Mouse (Mus musculus): ENCODE results near the gene Pdha1. TPM values are rescaled to one million over a fixed set of nuclear protein-coding genes. Genes with fewer than 3 reads are reported as not detected.

The Pdha1 gene
- polyA plus RNA-seq, 2 experiments = 79.5 to 120 TPM

- ATAC-seq (ENCODE audit: low FRiP score, low read depth) = no peak
- H3K4me3 ChIP-seq (replicated peaks; ENCODE audit: low read length) = no peak overlapping the region
- H3K36me3 ChIP-seq (ENCODE audit: control insufficient read depth, insufficient read depth, low read length) = no peaks in the 10 kb centered on the region; the same call in 1 of the 2 replicates
- 88% methylated on average over 1 of the region's 1 CpGs for WGBS
- no peaks in the 10 kb centered on the region for H3K9me3 ChIP-seq (ENCODE audit: control insufficient read depth, low read length)
- H3K27me3 ChIP-seq (ENCODE audit: control insufficient read depth, insufficient read depth, low read length) = no peaks in the 10 kb centered on the region; the same call in none of the 2 replicates
- no peak overlapping the region for H3K27ac ChIP-seq (replicated peaks; ENCODE audit: low read depth, low read length)
- no peak for TF ChIP-seq POLR2A (IDR thresholded peaks at IDR 0.05; ENCODE audit: borderline replicate concordance, extremely low read depth, insufficient read depth, insufficient read length)
- H3K9ac ChIP-seq (ENCODE audit: low read depth, low read length, severe bottlenecking) = no peak overlapping the region
- DNase-seq (ENCODE audit: low spot score) = no peak
- no peaks in the 10 kb centered on the region for H3K4me1 ChIP-seq (ENCODE audit: control insufficient read depth, insufficient read depth, low read length)
- H3K4me2 ChIP-seq (replicated peaks; ENCODE audit: low read depth, low read length, severe bottlenecking) = no peak overlapping the region
These were observed 24.4 kb downstream of the Pdha1 start for GRCm38 (mm10) chrX:160113777-160114176.

- no peak for ATAC-seq (ENCODE audit: low FRiP score, low read depth)
These were observed 30.4 kb downstream of the Pdha1 start for GRCm38 (mm10) chrX:160107817-160108216.

GRCm38 (mm10) chrX:160091973-160092372 is 46.2 kb downstream of the Pdha1 start:
- DNase-seq (ENCODE audit: low spot score) (no peak), ATAC-seq (ENCODE audit: low FRiP score, low read depth) (no peak)
- no peaks in the 10 kb centered on the region for H3K9me3 ChIP-seq (ENCODE audit: control insufficient read depth, low read length)
- H3K27me3 ChIP-seq (ENCODE audit: control insufficient read depth, insufficient read depth, low read length) = no peaks in the 10 kb centered on the region
- no peaks in the 10 kb centered on the region for H3K36me3 ChIP-seq (ENCODE audit: control insufficient read depth, insufficient read depth, low read length)
- H3K4me1 ChIP-seq (ENCODE audit: control insufficient read depth, insufficient read depth, low read length) = no peaks in the 10 kb centered on the region
- no peak overlapping the region for H3K9ac ChIP-seq (ENCODE audit: low read depth, low read length, severe bottlenecking)
- H3K27ac ChIP-seq (replicated peaks; ENCODE audit: low read depth, low read length) = no peak overlapping the region
- H3K4me3 ChIP-seq (replicated peaks; ENCODE audit: low read length) = no peak overlapping the region
- H3K4me2 ChIP-seq (replicated peaks; ENCODE audit: low read depth, low read length, severe bottlenecking) = no peak overlapping the region
- 66% methylated on average over 1 of the region's 1 CpGs for WGBS
- TF ChIP-seq POLR2A (IDR thresholded peaks at IDR 0.05; ENCODE audit: borderline replicate concordance, extremely low read depth, insufficient read depth, insufficient read length) = no peak

More at GRCm38 (mm10) chrX:160107817-160108216, 30.4 kb downstream of the Pdha1 start:
- WGBS = 55% methylated on average over 4 of the region's 4 CpGs
- H3K9me3 ChIP-seq (ENCODE audit: control insufficient read depth, low read length) = no peaks in the 10 kb centered on the region
- no peaks in the 10 kb centered on the region for H3K36me3 ChIP-seq (ENCODE audit: control insufficient read depth, insufficient read depth, low read length)
- no peak overlapping the region for H3K4me2 ChIP-seq (replicated peaks; ENCODE audit: low read depth, low read length, severe bottlenecking)
- H3K9ac ChIP-seq (ENCODE audit: low read depth, low read length, severe bottlenecking) = no peak overlapping the region
- no peak overlapping the region for H3K4me3 ChIP-seq (replicated peaks; ENCODE audit: low read length)
- no peak for DNase-seq (ENCODE audit: low spot score)
- H3K27me3 ChIP-seq (ENCODE audit: control insufficient read depth, insufficient read depth, low read length) = no peaks in the 10 kb centered on the region
- no peak overlapping the region for H3K27ac ChIP-seq (replicated peaks; ENCODE audit: low read depth, low read length)
- no peak for TF ChIP-seq POLR2A (IDR thresholded peaks at IDR 0.05; ENCODE audit: borderline replicate concordance, extremely low read depth, insufficient read depth, insufficient read length)
- no peaks in the 10 kb centered on the region for H3K4me1 ChIP-seq (ENCODE audit: control insufficient read depth, insufficient read depth, low read length)

Other genes starting within 250 kb of the Pdha1 start
- 0.79 and 0.89 TPM in 2 replicates for gene Map3k15, start 150.0 kb downstream of the Pdha1 start, polyA plus RNA-seq (2012; rRNA removed)
- gene Map3k15, start 150.0 kb downstream of the Pdha1 start, polyA plus RNA-seq (2014; fragmentation: Nextera tagmentation; extraction: Ambion mirVana) = 0.14 and 0.18 TPM in 2 replicates